Mouse (Mus musculus): ENCODE results near the gene Vgll3. TPM values are rescaled to one million over a fixed set of nuclear protein-coding genes. Genes with fewer than 3 reads are reported as not detected.
A peak's percentile ranks its signal among the peaks of the same experiment; 100 is the strongest.

The Vgll3 gene
- 10 to 100 TPM; 29.4 to 31.1 TPM for total RNA-seq (2021)
- long read RNA-seq, experiment 1, full-length matches to known transcripts = 8 of 31 reads
- long read RNA-seq, experiment 1, partial matches to known transcripts = 20 of 31 reads
- long read RNA-seq, experiment 1, other reads (novel, unspliced or antisense) = 3 of 31 reads
- long read RNA-seq, experiment 2, full-length matches to known transcripts = 14 of 35 reads
- long read RNA-seq, experiment 2, partial matches to known transcripts = 15 of 35 reads
- long read RNA-seq, experiment 2, other reads (novel, unspliced or antisense) = 6 of 35 reads

- DNase-seq (ENCODE audit: low spot score in 2 of 2) = peak; percentile 63 to 74
Measured at GRCm38 (mm10) chr16:65814918-65815881, at the start of gene Vgll3. TSS of gene Vgll3 (plus strand) at chr16:65815257.

- no peak for DNase-seq (ENCODE audit: low spot score in 2 of 2)
Measured at GRCm38 (mm10) chr16:65765976-65766375, 49.1 kb upstream of the Vgll3 start.

GRCm38 (mm10) chr16:65785959-65786358, 29.1 kb upstream of the Vgll3 start:
- DNase-seq (ENCODE audit: low spot score in 2 of 2) = no peak

GRCm38 (mm10) chr16:65816059-65816458, 1.0 kb downstream of the Vgll3 start:
- DNase-seq (ENCODE audit: low spot score in 2 of 2) = no peak

GRCm38 (mm10) chr16:65818779-65819178, 3.7 kb downstream of the Vgll3 start:
- no peak for DNase-seq (ENCODE audit: low spot score in 2 of 2)

GRCm38 (mm10) chr16:65820803-65821202, 5.7 kb downstream of the Vgll3 start:
- no peak for DNase-seq (ENCODE audit: low spot score in 2 of 2)

GRCm38 (mm10) chr16:65823721-65824120, 8.7 kb downstream of the Vgll3 start:
- DNase-seq (ENCODE audit: low spot score in 2 of 2) = no peak

- peak in 1 of 2 experiments; percentile 58 for DNase-seq (ENCODE audit: low spot score in 2 of 2)
Measured at GRCm38 (mm10) chr16:65828141-65828565, 13.1 kb downstream of the Vgll3 start.

- DNase-seq (ENCODE audit: low spot score in 2 of 2) = no peak
Measured at GRCm38 (mm10) chr16:65829096-65829495, 14.0 kb downstream of the Vgll3 start.

- DNase-seq (ENCODE audit: low spot score in 2 of 2) = no peak
Measured at GRCm38 (mm10) chr16:65834721-65835120, 19.7 kb downstream of the Vgll3 start.

GRCm38 (mm10) chr16:65850126-65850525, 35.1 kb downstream of the Vgll3 start:
- no peak for DNase-seq (ENCODE audit: low spot score in 2 of 2)

GRCm38 (mm10) chr16:65864471-65864870, 49.4 kb downstream of the Vgll3 start:
- no peak for DNase-seq (ENCODE audit: low spot score in 2 of 2)

GRCm38 (mm10) chr16:65867927-65868326, 52.9 kb downstream of the Vgll3 start:
- DNase-seq (ENCODE audit: low spot score in 2 of 2) = no peak

- no peak for DNase-seq (ENCODE audit: low spot score in 2 of 2)
Measured at GRCm38 (mm10) chr16:65868933-65869332, 53.9 kb downstream of the Vgll3 start.

- no peak for DNase-seq (ENCODE audit: low spot score in 2 of 2)
Measured at GRCm38 (mm10) chr16:65888940-65889339, 73.9 kb downstream of the Vgll3 start.
